Mouse (Mus musculus): ENCODE results near the gene Mmp24.
"Not testable (repeated sequence)": the region's sequence is repeated elsewhere in the genome, so short reads cannot be mapped to it uniquely, and the experiment has no call there.

Mmp24 gene

DNA sequence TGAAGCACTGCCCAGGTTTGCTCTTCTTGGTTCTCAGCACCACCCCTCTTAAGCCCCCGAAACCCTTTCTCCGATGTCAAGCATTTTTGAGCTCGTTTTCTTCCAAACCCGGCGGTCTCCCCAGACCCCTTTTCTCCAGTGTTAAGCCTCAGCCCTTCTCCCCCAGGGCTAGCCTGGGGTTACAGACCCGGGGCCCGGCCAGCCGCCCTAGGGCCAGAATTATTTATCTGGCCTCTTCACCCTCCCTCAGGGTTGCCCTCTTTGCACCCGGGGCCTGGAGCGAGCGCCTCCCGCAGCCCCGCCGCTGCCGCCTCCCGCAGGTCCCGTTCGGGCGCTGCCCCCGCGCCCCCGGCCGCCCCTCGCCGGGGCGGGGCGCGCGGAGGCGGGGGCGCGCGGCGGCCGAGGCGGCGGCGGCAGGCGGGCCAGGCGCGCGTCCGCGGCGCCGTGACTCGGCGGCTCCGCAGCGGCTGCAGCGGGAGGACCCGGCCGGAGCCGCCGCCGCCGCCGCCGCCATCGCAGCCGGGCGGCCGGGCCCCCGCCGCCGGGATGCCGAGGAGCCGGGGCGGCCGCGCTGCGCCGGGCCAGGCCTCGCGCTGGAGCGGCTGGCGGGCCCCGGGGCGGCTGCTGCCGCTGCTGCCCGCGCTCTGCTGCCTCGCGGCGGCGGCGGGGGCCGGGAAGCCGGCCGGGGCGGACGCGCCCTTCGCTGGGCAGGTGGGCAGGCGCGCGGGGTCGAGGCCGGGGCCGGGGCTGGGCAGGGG, at the start of gene Mmp24:
Gene Mmp24 (plus strand): TSS at position 416 of the 758 bp plus-strand sequence.
- no peak for DNase-seq (ENCODE audit: low spot score in 2 of 2)

DNA sequence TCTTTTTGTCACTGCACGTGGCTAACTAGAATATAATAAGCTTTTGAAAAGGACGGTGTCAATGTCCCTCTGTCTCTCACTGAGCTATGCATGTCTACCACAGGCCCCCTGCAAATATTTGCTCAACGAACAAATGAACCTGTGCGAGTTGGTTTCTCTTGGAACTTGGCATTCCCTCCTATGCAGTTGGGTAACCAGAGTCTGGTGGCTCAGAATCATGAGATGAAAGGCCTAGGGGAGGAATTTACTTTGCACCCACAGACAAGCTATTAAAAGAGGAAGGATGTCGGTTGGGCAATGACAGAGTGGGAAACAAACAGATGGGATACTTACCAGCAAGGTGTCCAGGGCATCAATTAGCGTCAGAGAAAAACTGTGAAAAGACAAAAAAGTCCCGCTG, 48.8 kb upstream of the Mmp24 start:
- no peak for DNase-seq (ENCODE audit: low spot score in 2 of 2)

DNA sequence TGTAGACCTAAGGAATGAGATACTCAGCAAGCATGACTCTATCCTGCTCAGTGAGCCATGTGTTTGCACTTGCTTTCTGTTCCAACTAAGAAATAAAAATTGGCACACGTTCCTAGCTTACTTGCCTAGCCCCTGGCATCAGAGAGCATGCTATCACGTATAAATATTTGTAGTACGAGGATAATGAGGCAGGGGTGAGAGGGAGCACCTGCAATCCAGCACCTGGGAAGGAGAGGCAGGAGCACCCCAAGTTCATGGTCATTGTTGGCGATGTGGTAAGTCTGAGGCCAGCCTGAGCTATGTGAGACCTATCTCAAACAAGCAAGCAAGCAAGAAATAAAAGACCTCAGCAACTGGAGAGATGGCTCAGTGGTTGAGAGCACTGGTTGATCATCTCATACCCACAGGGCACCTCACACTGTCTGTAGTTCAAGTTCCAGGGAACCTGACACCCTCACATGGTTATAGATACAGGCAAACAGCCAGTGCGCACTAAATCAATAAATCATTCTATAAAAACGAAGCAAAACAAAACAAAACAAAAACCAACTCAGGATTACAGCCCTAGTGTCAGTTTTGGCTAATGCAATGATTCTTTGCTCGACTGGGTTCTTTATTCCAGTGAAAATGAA, 47.3 kb upstream of the Mmp24 start:
- DNase-seq (ENCODE audit: low spot score in 2 of 2) = no peak

DNA sequence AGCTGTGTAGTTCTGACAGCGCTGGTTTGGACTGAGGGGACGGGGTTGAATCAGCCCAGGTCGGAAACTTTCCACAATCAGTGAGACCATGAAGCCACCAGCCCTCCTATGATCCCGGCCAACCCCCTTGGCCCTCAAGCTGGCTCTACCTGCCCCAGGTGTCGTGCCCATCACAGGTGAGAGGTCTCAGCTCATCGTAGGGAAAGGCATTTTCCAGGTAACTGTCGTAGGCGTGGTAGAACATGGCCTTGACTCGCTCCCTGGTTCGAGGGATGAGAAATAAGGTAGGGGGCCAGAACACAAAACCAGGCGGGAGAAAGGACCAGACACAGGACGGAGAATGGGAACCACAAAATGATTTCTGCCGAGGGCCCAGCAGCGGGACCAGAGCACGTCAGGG, 46.4 kb upstream of the Mmp24 start:
- DNase-seq (ENCODE audit: low spot score in 2 of 2) = no peak

DNA sequence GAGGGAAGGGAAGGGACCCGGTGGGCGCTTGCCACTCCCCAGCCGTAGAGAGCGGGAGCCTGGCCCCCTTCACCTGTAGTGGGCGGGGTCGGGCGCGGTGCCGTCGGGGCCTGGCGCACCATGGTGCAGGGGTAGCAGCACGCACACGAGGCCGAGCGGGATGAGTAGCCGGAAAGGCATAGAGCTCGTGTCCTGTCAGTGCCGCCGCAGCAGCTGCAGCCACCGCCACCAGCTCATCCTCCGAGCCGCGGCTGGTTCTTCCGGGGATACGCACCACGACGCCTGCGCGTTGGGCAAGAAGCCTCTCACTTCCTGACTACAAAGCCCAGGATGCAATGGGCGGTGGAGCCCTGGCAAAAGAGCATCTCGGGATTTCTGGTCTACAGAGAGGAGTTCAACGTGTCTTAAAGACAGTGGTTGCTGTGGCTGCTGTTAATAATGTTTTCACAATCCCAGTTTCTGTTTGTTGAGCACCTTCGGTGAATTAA, 45.9 kb upstream of the Mmp24 start, which contains the start of gene Edem2:
Gene Edem2 (minus strand): TSS at position 318 of the 488 bp plus-strand sequence.
- peak; percentile 86 to 89 for DNase-seq (ENCODE audit: low spot score in 2 of 2)

DNA sequence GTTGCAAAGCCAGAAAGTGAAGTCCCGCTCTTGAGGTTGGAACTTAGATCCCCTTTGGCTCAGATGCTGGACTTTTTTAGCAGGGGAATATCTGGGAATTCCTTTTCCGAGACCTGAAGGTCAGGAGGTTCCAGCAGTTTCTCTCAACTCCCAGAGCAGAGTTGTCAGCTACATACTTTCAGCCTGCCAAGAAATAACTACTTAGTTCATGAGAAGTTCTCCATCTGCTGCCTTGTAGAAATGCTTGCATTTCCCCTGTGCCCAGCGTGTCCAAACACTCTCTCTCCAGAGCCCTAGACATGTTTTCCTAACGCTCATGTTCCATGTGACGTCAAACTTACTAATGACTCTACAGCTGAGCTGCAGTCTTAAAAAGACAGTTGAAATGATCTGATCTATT, 40.1 kb upstream of the Mmp24 start:
- no peak for DNase-seq (ENCODE audit: low spot score in 2 of 2)

DNA sequence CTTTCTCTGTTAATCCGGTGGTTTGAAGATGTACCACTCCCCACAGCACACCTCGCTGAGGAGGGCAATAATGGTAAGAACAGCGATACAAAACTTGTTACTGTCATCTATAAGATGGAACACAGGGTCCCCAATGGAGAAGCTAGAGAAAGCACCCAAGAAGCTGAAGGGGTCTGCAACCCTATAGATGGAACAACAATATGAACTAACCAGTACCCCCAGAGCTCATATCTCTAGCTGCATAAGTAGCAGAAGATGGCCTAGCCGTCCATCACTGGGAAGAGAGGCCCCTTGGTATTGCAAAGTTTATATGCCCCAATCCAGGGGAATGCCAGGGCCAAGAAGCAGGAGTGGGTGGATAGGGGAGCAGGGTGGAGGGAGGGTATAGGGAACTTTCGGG, 39.4 kb upstream of the Mmp24 start, which contains the start of gene Gm17581:
Gene Gm17581 (minus strand): TSS at position 101 of the 400 bp plus-strand sequence.
- DNase-seq (ENCODE audit: low spot score in 2 of 2) = not testable (repeated sequence)

DNA sequence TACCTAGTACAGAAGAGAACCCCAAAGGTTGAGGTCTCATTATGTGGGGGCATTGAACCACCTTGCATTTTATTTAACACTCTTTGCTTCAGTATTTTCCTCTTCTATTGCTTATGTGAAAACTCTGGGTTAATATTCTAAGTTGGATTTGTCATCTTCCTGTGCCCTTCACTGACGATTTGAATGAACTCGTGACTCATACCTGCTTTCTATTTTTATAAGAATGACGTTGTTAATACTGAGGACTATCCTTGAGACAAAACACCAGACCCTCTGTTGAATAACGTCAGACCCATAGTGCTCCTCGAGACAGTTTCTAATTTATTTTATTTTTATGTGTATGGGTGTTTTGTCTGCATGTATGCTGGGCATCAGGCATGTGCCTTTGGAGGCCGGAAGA, 38.2 kb upstream of the Mmp24 start:
- DNase-seq (ENCODE audit: low spot score in 2 of 2) = no peak

DNA sequence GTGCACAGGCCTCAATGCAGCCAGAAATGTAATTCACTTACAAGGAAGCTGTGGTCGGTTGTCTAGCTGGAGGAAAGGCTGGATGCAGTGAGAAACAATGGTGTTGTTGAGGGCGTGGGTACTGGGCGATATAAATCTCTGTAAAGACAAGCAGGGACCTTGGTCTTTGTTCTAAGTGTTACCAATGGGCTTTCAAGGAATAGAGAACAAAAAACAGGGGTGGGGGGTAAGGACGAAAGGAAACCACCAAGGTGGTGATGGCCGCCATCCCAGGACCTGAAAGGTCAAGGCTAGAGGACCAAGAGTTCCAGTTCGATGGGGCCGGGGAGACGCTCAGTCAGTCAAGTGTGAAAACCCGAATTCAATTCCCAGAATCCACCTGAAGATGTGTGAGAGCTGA, 37.3 kb upstream of the Mmp24 start:
- no peak for DNase-seq (ENCODE audit: low spot score in 2 of 2)

DNA sequence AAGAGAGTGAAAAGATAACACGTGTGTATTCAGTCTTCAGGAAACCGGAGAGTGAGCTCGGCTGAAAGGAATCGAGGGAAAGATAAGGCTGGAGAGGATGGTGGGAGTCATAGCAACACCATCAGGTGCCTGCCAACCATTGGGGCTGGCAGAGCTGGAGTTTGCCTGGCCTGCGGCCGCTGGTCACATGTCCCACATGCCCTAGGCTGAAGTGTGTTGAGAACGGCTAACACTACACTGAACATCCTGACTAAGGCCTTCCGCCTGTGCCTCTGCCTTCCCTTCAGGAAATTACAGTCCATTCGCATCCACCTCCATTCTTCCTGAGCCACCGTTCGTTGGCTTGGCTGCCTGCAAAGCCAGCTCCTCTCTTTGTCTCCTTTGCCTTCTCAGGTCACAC, 32.9 kb upstream of the Mmp24 start:
- DNase-seq (ENCODE audit: low spot score in 2 of 2) = no peak

DNA sequence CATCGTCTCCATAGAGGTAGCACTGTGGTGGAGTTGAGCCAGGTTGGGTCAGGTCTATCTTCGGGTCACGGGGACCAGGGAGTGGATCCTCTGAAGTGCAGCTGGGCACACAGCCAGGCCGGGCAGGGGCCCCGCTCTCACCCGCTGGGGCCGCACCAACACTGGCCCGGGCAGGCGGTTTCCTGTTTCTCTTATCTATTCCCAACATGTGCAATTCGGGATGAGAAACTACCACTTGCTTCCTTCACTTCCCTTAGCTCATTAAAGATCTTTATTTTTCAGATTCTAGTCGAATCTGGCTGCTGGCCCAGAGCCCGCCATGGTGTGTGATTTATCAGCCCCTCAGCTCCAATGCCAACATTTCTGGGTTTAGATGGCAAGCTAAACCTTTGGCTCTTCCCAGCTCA, 32.2 kb upstream of the Mmp24 start:
- DNase-seq (ENCODE audit: low spot score in 2 of 2) = no peak

DNA sequence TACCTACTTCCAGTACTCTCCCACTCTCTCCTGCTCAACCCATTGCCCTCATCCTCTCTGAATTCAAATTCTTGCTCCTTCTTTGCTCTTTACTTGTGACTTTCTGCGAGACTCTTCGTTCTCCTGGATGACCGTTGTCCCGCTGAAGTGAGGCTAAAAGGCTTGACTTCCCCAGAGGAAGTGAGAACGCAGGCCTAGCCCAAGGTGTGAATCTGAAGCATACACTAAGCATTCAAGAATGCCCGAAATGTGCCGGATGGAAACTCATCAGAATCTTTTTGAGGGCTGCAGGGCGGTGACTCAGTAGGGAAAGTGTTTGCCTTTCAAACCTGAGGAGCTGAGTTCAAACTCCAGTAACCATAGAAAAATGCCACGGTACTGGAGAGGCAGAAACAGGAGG, 31.8 kb upstream of the Mmp24 start:
- no peak for DNase-seq (ENCODE audit: low spot score in 2 of 2)

DNA sequence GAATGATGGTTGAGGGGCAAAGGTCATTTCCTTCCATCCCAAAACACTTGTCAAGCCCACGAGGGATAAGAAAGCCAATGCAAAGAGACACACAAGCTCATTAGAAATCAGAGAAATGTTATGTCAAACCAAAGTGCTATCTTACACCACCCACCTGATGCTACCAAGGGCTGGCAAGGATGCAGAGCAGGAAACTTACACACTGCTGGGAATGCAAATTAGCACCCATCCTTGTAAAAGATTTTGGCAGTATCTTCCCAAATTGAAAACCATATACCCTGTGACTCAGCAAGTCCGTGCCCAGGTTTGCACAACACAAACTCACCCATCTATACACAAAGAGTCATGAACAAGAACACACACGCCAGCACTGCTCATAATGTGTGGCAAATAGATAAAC, 29.7 kb upstream of the Mmp24 start:
- no peak for DNase-seq (ENCODE audit: low spot score in 2 of 2)

DNA sequence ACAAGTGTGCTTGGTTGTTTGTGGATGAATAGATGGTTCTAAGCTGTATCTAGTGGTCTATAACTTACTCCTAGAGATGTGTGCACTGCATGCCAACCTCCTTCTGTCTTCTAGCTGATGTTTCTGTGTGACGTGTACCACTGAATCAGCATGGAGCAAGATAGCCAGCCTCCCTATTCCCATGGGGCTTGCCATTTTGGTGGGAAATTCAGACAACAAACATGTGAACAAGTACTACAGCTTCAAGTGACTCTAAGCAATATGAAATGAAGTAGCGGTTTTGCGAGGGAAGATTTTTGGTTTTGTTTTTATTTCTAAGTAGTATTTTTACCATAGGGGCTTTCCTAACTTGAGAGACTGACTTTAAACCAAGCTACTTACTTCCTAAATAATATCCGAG, 25.7 kb upstream of the Mmp24 start:
- no peak for DNase-seq (ENCODE audit: low spot score in 2 of 2)

DNA sequence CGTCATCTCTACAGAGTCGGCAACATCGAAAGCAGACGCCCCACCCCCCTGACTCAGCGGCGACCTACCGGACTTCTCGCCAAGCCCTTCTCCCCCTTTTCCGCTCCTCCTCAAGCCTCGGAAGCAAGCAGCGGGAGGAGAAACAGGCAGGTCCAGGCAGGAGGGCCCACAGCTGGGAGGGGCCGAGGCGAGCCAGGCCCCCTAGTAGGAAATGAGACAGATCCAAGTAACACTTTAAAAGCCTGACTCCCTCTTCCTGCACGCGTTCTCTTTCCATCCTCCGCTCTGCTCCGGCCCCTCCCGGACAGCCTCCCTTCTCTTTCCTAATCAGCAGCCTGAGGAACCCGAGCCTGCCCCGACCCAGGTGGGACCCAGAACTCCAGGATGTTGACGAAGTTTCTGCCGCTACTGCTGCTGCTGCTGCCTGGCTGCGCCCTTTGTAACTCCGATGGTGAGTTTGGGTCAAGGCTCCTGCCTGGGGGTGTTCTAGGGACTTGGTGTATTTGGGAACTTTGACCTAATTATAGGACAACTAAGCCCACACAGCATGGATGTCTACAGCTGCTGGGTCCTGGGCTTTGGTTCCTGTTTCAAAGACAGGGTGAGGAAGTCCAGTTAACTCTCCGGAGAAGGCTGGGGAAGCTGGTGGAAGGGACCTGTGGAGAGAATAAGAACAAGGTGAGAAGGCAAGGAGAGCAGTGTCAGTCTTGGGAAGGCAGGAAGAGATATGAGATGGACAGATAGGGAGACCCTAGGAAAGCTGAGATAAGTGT, 23.9 kb upstream of the Mmp24 start, which contains the start of gene Procr:
Gene Procr (plus strand): TSS at position 104 of the 773 bp plus-strand sequence.
- peak; percentile 35 to 58 for DNase-seq (ENCODE audit: low spot score in 2 of 2)

DNA sequence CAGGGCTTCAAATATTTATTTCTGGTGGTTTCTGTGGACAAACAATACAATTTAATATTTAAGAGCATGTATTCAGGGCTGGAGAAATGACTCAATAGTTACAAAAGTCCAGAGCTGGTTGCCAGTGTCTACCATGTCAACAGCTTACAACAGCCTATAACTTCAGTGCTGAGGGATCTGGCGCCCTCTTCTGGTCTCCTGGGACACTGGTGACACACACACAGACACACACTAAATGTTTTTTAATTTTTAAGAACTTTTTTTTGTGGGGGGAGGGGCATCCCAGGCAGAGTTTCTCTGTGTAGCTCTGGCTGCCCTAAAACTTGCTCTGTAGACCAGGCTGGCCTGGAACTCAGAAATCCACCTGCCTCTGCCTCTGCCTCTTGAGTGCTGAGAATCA, 19.4 kb upstream of the Mmp24 start:
- peak in 1 of 2 experiments; percentile 35 for DNase-seq (ENCODE audit: low spot score in 2 of 2)

DNA sequence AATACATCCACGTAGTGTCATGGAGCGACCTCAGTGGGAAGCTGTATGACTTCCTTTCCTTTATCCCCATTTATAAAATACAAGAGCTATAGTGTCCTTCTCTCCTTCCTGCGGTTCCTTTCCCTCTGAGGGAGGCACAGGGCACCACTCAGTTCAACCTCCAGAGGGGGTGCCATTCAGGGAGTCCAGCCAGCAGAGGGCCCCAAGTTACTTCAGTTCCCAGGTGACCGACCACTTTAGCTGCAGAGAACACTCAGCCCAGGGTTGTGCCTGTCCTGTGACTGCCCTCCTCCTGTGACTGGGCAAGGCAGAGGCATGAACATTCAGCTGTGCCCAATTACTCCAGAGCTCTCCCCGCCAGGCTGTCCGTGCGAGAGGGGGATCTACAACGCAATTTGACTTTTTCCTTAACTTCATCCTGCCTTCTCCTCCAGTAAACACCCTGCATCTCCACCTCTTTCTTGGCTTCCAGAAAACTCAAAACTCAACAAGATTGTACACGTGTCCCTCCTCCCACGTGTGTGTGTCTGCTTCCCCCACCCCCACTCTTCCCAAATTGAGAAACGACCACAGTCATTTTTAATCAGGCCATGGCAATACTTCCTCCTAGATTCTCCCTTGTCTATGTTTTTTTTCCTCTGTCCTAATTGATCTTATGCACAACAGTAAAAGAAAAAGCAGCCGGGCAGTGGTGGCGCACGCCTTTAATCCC, 18.1 kb upstream of the Mmp24 start:
- DNase-seq (ENCODE audit: low spot score in 2 of 2) = no peak

DNA sequence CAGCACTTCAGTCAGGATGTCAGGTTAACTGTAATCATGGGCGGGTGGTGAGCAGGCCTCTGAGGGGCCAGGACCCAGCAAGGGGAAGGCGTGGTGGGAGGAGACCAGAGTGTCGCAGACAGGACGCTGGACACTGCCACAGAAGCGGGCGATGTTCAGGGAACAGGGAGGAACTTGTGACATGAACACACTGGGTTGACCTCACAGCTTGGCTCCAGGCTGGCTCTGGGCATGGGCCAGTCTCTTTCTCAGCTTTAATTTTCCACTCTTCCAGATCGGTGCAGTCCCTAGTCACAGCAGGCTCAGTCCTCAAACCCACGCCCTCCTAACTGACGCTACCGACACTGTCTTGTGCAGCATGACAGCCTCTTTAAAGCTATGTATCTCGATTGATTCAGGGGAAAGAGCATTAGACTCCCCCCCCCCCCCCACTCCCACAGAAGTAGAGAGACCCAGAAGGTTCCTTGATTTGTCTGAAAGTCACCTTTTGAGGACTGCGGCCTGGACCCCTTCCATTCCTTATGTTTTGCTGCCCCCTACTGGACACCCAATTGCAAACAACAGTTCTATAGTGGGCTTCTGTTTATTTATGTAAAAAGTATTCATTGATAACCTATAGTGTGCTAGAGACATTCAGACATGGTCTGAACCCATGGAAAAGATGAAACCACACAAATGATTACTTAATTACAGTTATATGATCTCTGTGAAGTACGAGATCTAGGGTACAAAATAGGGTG, 10.3 kb upstream of the Mmp24 start:
- peak; percentile 34 to 38 for DNase-seq (ENCODE audit: low spot score in 2 of 2)

DNA sequence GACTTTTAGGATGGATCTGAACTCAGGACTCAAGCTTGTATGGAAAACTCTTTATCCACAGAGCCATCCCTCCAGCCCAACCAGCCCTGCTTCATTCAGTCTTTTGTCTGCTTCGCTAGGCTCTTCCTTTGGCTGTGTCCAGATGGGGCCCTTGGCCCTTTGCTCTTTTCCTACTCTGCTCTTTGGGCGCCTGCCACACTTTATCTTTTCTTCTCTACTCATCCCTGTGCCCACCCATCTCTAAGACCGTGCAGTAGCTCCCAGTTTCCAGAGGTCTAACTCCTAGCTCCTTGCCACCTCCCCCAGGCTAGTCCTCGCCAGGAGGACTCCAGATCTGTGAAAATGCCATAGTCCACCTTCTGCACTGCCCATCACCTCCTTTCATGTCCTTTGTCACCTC, 1.5 kb upstream of the Mmp24 start:
- DNase-seq (ENCODE audit: low spot score in 2 of 2) = no peak

DNA sequence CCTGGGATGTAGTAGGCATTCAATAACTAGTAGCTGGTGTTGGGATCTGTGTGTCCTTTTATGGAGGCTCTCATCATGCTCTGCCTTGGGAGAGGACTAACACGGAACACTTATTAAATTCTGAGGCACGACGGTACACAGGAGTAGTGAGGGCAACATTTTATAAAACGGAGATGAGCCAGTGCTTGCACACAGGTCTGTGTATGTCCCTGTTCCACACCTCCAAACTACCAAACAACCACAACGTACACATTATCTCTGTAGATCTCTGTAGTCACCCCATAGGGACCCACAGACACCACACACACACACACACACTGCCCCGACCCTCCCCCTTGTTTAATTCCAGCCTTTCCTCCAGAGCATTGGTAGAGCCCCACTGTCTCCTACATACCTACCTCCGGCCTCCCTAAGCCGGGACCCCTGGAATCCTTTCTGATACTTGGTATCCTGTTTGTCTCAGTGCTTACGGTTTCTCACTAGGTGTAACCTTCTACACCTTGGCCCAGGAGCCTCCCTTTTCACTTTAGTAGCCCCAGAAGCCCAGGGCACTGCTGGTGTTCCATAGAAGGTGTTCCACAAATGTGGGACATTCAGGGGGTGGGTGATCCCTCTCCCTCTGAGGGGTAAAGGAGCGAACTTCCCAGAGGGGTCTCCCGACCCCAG, 748 bp upstream of the Mmp24 start:
- no peak for DNase-seq (ENCODE audit: low spot score in 2 of 2)
